Mouse (Mus musculus) myocyte (in vitro differentiated cells): ENCODE measurements at regions not wholly inside any gene's neighbourhood (a gene's known extent, or its start where the extent isn't known, plus 50 kb on each side); places are given as distances from the start of the nearest gene placed in this dataset.

Source experiments
- H3K27me3 ChIP-seq: one replicate; pipeline ENCODE4 v1.6.1; 2011; ENCODE audit not compliant: control insufficient read depth, insufficient read depth, insufficient read length
- H3K36me3 ChIP-seq: one replicate; pipeline ENCODE4 v1.6.1; 2011; ENCODE audit not compliant: control insufficient read depth, insufficient read depth
- H3K4me2 ChIP-seq: one replicate; pipeline ENCODE4 v1.6.1; 2011; ENCODE audit warnings: low read depth, control low read depth
- H3K4me3 ChIP-seq: one replicate; pipeline ENCODE4 v1.5.1; 2011; ENCODE audit warnings: mild to moderate bottlenecking, control low read depth, moderate library complexity
- H3K79me2 ChIP-seq: one replicate; pipeline ENCODE4 v1.6.1; 2011; ENCODE audit not compliant: control insufficient read depth, insufficient read depth
- H3ac ChIP-seq: one replicate; pipeline ENCODE4 v1.6.1; 2011; ENCODE audit not compliant: control insufficient read depth, insufficient read length
- CEBPB ChIP-seq: IDR thresholded peaks from 2 replicates; pipeline ENCODE4 v1.6.1; 2011; ENCODE audit warnings: mild to moderate bottlenecking, moderate library complexity; ENCODE audit not compliant: poor library complexity, insufficient read depth, severe bottlenecking
- E2F4 ChIP-seq: IDR thresholded peaks from one replicate; pipeline ENCODE4 v1.6.1; 2011; ENCODE audit warnings: mild to moderate bottlenecking, control low read depth, moderate library complexity; ENCODE audit not compliant: insufficient read depth
- MAX ChIP-seq: IDR thresholded peaks from one replicate; pipeline ENCODE4 v1.6.1; 2011; ENCODE audit warnings: low read depth, mild to moderate bottlenecking, control low read depth
- MYOD1 ChIP-seq, 3 experiments: IDR thresholded peaks; one replicate each; pipeline ENCODE4 v1.6.1; 2011; ENCODE audit warnings: control low read depth in 2 of 3, low read depth in 2 of 3, mild to moderate bottlenecking in 2 of 3, moderate library complexity in 1 of 3; ENCODE audit not compliant: insufficient read length in 2 of 3, control insufficient read depth in 1 of 3
- MYOG ChIP-seq, 3 experiments: IDR thresholded peaks; one replicate each; pipeline ENCODE4 v1.6.1; 2011; ENCODE audit warnings: control low read depth in 2 of 3, low read depth in 2 of 3, mild to moderate bottlenecking in 2 of 3; ENCODE audit not compliant: insufficient read length in 2 of 3, control insufficient read depth in 1 of 3, insufficient read depth in 1 of 3
- POLR2A ChIP-seq: IDR thresholded peaks from one replicate; pipeline ENCODE4 v1.6.1; 2011; ENCODE audit warnings: low read depth, mild to moderate bottlenecking, control low read depth, moderate library complexity; ENCODE audit not compliant: insufficient read length
- POLR2AphosphoS2 ChIP-seq: IDR thresholded peaks from one replicate; pipeline ENCODE4 v1.6.1; 2011; ENCODE audit warnings: low read depth, control low read depth; ENCODE audit not compliant: insufficient read length
- REST ChIP-seq: IDR thresholded peaks from one replicate; pipeline ENCODE4 v1.6.1; 2011; ENCODE audit warnings: mild to moderate bottlenecking, control low read depth, moderate library complexity; ENCODE audit not compliant: insufficient read depth, insufficient read length
- SRF ChIP-seq: IDR thresholded peaks from one replicate; pipeline ENCODE4 v1.6.1; 2011; ENCODE audit warnings: low read depth; ENCODE audit not compliant: control insufficient read depth, insufficient read length
- TCF12 ChIP-seq: IDR thresholded peaks from one replicate; pipeline ENCODE4 v1.6.1; 2011; ENCODE audit warnings: mild to moderate bottlenecking, control low read depth; ENCODE audit not compliant: poor library complexity, insufficient read depth, severe bottlenecking
- TCF3 ChIP-seq: IDR thresholded peaks from one replicate; pipeline ENCODE4 v1.6.1; 2011; ENCODE audit warnings: low read depth, control low read depth; ENCODE audit not compliant: insufficient read length
- USF1 ChIP-seq: IDR thresholded peaks from one replicate; pipeline ENCODE4 v1.6.1; 2011; ENCODE audit warnings: low read depth, mild to moderate bottlenecking, control low read depth, moderate library complexity

GRCm38 (mm10) chr13:119258515-119258914, 169.9 kb upstream of the Paip1 start:
- no peak for TF ChIP-seq MYOD1 (IDR thresholded peaks at IDR 0.05; ENCODE audit: control insufficient read depth in 1 of 3, insufficient read length in 2 of 3, low read depth in 2 of 3)
- TF ChIP-seq TCF3: no peak
- TF ChIP-seq MAX: no peak
- no peak for TF ChIP-seq USF1
- TF ChIP-seq POLR2AphosphoS2: no peak
- no peak for TF ChIP-seq REST
- H3K27me3 ChIP-seq: no peaks in the 10 kb centered on the region

GRCm38 (mm10) chr13:119263561-119263960, 164.8 kb upstream of the Paip1 start:
- Histone ChIP-seq H3K4me2 (no peak overlapping the region), H3K27me3 (no peaks in the 10 kb centered on the region), H3K4me3 (no peak overlapping the region), H3K79me2 (no peaks in the 10 kb centered on the region), H3K36me3 (no peaks in the 10 kb centered on the region), H3ac (no peak overlapping the region)
- TF ChIP-seq POLR2AphosphoS2 (no peak), TCF3 (no peak), MYOD1 (IDR thresholded peaks at IDR 0.05; ENCODE audit: control insufficient read depth in 1 of 3, insufficient read length in 2 of 3, low read depth in 2 of 3) (no peak)

More at GRCm38 (mm10) chr13:119258515-119258914, 169.9 kb upstream of the Paip1 start:
- Histone ChIP-seq H3K4me3 (no peak overlapping the region), H3ac (no peak overlapping the region), H3K79me2 (no peaks in the 10 kb centered on the region), H3K36me3 (no peaks in the 10 kb centered on the region), H3K4me2 (no peak overlapping the region)

DNA sequence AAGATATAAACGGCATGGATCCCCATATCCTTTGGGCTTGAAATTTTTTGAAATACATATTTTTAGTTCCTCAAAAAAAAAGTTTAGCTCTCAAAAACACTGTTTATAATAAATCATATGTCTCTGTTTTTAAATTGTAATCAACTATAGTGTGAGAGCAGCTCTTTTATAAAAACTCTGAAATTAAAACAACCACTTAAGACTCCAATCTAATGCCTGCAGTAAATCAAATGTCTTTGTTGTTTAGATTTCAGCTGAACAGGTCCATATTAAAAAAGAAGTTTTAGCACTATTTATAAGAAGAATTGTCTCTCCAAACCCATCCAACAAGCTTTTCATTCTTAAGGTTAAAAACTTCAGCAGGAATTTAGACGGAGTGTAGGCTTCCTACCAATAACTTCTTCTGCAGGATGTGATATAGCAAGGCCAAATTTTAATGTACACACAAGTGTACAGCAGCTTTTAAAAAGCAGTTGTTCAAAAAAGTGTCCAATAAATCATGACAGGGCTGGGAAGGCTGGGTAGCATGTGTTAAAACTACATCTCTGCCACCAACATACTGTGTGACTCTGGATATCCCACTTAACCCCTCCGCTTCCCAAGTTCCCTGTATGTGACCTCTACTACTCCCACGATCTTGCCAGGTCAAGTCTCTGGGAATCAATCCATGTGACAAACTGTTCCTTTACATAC, 160.6 kb upstream of the Paip1 start:
- H3K27me3 ChIP-seq: no peaks in the 10 kb centered on the region
- no peak overlapping the region for H3K4me3 ChIP-seq
- no peaks in the 10 kb centered on the region for H3K36me3 ChIP-seq
- H3K4me2 ChIP-seq: no peak overlapping the region
- H3ac ChIP-seq: no peak overlapping the region
- H3K79me2 ChIP-seq: no peaks in the 10 kb centered on the region
- TF ChIP-seq MYOG (IDR thresholded peaks at IDR 0.05; ENCODE audit: control insufficient read depth in 1 of 3, insufficient read depth in 1 of 3, insufficient read length in 2 of 3, low read depth in 2 of 3) (no peak), POLR2AphosphoS2 (no peak), REST (no peak), MAX (no peak), MYOD1 (IDR thresholded peaks at IDR 0.05; ENCODE audit: control insufficient read depth in 1 of 3, insufficient read length in 2 of 3, low read depth in 2 of 3) (no peak), TCF3 (no peak), CEBPB (no peak), POLR2A (no peak), USF1 (no peak), E2F4 (no peak)

DNA sequence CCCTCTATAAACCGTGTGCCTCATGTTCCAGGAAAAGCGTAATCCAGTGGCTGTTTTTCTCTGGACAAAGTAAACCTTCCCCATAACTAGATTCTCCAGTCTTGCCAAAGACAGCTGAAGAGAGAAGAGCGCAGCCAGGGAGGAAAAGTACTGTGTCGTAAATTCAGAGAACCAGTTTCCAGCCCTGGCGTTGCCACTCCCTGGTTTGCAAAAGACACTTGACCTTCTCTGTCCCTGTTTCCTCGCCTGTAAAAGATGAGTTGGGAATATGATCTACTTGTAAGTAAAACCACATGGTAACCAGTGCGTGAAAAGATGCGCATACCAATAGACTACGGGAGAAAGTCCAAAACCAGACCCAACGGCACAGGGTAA, 160.1 kb upstream of the Paip1 start:
- Histone ChIP-seq H3K4me3 (no peak overlapping the region), H3K79me2 (no peaks in the 10 kb centered on the region), H3K27me3 (no peaks in the 10 kb centered on the region), H3K4me2 (no peak overlapping the region), H3K36me3 (no peaks in the 10 kb centered on the region), H3ac (no peak overlapping the region)
- TF ChIP-seq TCF3 (no peak), REST (no peak), SRF (no peak), TCF12 (no peak), CEBPB (no peak), E2F4 (no peak)

GRCm38 (mm10) chr13:119275500-119275899, 152.9 kb upstream of the Paip1 start:
- Histone ChIP-seq H3K79me2 (no peaks in the 10 kb centered on the region), H3K27me3 (no peaks in the 10 kb centered on the region), H3K4me3 (no peak overlapping the region), H3K4me2 (no peak overlapping the region), H3ac (no peak overlapping the region), H3K36me3 (no peaks in the 10 kb centered on the region)
- TF ChIP-seq MYOD1 (IDR thresholded peaks at IDR 0.05; ENCODE audit: control insufficient read depth in 1 of 3, insufficient read length in 2 of 3, low read depth in 2 of 3) (no peak), POLR2AphosphoS2 (no peak), TCF12 (no peak), SRF (no peak), MYOG (IDR thresholded peaks at IDR 0.05; ENCODE audit: control insufficient read depth in 1 of 3, insufficient read depth in 1 of 3, insufficient read length in 2 of 3, low read depth in 2 of 3) (no peak), POLR2A (no peak), E2F4 (no peak), CEBPB (no peak), TCF3 (no peak), REST (no peak), USF1 (no peak), MAX (no peak)
